Mouse (Mus musculus) olfactory bulb, adult 2 months (tissue): ENCODE results near the gene Zmynd8.

Experiments
- CTCF ChIP-seq: fragments of 200-500 bp; IDR thresholded peaks from 2 replicates; pipeline ENCODE4 v1.5.1; 2012; ENCODE audit warnings: low read depth, mild to moderate bottlenecking, low read length, moderate library complexity; ENCODE audit not compliant: insufficient read depth
- POLR2A ChIP-seq: fragments of 200-500 bp; IDR thresholded peaks from 2 replicates; pipeline ENCODE4 v1.6.1; 2012; ENCODE audit warnings: mild to moderate bottlenecking, low read depth, low read length, moderate library complexity; ENCODE audit not compliant: insufficient read depth

- TF ChIP-seq CTCF (no peak), POLR2A (no peak)
Observed at GRCm38 (mm10) chr2:165841805-165842204, 57.0 kb downstream of the Zmynd8 start.
